Mouse (Mus musculus): ENCODE measurements around the gene Pcdh11x.
"Not testable (repeated sequence)": the region's sequence is repeated elsewhere in the genome, so short reads cannot be mapped to it uniquely, and the experiment has no call there.

Gene Pcdh11x

GRCm38 (mm10) chrX:120290011-120290899 is at the start of gene Pcdh11x:
Gene Pcdh11x (plus strand): TSS chrX:120290259.
- no peak for DNase-seq

GRCm38 (mm10) chrX:120260089-120260488 is 30.0 kb upstream of the Pcdh11x start:
- no peak for DNase-seq

GRCm38 (mm10) chrX:120285522-120285921 is 4.5 kb upstream of the Pcdh11x start:
- DNase-seq: no peak

DNA sequence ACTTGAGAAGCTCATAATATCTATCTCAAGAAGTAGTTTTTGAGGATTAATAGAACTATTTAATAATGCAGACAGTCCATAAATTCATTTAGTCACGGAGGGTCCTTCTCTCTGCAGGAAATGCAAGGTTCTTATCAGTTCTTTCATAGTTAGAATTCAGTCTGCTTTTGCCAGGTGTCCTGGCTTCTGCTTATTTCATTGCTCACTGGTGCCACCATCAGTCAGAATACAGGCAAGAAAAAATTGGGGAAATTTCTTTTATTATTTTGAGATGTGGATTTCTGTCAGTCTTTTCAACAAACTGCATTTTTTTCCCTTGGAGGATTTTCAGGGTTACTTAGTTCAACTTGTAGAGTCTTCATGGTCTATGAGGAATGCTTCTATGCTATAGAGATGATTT is 2.6 kb upstream of the Pcdh11x start:
- DNase-seq: no peak

DNA sequence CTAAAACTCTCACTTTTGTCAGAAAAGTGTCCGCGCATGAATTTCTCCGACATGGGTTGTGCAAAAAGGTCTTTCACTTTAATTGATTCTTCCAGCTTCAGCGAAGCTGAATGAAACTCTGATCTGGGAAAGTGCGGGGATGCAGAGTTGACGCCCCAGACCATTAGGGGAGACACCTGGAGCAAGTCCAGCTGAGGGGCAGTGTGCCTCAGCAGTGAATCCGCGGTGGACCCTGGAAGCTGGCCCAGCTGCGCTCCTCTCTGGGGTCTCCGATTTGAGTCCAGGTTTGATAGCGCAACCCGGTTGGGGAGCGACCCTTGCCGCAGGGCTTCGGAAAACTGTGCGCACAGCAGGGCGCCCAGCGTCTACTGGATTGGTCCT is 831 bp downstream of the Pcdh11x start:
- no peak for DNase-seq

DNA sequence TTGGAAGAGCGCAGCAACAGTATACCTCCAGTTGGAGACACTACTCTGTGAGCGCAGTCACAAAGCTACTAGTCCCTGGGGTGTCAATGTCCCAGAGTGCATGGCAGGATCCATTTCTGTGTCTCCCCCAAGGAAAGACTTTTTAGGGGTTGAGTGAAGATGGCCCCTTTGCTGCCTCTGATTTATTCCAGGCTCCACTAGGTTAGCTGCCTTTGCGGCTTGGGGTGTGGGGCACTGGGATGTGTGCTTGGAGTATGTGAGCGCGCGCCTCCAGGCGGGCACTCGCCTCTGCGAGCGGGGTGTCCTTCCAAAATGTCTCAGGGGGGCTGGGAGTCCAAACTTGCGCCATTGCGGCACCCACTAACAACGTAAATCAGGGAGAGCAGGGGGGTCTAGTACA is 1.6 kb downstream of the Pcdh11x start:
- DNase-seq: no peak

DNA sequence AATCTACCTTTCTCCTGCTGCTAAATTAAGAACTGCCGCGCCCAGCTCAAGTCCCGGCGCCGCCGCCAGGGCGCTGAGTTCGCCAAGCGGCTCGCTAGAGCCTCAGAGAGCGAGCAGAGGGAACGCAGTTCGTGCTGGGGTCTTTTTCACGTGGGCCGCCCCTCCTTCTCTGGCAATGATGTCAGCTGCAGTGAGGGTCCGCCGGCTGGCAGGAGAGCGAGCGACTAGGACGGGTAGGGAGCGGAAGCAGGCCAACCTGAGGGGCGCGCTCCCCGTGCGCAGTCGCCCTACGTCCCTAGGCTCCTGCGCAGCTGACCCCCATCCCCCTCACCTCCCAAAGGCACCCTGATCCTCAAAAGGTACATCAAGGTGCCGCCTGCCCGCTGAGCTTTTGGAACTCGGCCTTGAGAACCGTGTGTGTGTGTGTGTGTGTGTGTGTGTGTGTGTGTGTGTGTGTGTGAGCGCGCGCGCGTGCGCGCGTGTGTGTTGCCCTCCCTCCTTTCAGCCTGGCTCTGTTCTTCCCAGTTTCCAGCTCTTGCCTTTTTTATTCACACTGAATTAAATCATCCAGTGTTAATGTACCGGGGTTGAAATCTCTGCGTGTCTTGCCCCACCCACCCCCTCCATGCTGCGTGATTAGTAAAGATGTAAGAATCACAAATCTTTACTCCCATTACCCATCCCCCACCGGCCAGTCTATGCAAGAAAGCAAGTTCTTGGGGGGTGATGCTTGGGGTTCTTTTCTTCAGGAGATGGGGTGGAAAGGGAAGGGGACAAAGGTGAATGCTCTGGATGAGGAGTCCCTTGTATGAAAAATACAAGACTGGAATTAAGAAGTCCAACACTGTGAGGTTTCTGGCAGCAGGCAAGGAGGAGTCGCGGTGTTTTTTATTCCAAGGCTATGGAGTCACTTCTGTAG is 3.0 kb downstream of the Pcdh11x start:
- no peak for DNase-seq

DNA sequence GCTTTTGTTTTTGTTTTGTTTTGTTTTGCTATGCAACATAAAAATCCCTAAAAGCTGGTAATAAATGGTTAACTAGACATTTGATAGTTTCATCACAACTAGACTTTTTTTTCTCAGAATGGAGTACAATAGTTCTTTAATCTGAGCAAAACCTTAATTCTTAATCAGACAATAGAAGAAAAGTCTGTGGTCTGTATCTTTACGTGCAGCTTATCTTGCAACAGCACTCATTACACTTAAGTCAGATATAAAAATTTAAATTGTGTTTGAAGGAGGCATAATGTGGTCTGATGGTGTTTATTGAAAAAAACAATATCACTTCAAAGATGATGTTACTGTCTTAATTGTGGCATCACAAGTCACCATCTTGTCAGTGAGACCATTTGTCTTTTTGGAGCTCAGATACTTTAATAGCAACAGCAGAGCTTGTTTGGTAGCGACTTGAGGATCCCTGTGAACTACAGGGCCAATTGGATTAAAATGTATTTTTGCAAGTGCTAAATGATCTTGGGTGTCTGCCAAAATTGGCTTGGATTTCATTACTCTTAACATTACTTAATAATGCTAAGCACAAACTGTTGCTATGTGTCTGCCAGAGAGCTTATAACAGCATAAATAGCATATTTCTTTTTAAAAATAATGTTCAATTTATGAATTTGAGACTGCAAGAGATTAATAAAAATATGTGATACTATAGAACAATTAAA is 11.6 kb downstream of the Pcdh11x start:
- DNase-seq: no peak

DNA sequence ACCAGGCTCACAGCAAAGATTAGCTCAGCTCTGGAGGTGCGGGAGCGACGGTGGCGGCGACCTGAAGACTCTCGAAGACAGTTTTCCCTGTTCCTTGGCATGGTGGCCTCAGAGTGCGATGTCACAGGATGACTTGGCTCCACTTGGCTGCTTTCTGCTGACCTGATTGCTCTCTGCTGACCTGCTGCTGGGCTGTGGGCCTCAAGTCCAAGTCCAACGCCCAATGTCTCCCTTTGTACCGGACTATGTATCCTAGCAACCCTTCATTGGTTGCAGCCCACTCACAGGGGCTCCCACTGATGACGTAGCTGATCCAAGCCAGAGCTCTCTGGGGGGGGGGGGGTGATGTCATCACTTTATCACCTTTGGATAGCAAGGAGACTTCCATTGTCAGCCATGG is 22.9 kb downstream of the Pcdh11x start, which contains the start of gene H2afb3:
Gene H2afb3, minus strand, starts transcription at position 101 of the 400 bp plus-strand sequence.
- DNase-seq: not testable (repeated sequence)

DNA sequence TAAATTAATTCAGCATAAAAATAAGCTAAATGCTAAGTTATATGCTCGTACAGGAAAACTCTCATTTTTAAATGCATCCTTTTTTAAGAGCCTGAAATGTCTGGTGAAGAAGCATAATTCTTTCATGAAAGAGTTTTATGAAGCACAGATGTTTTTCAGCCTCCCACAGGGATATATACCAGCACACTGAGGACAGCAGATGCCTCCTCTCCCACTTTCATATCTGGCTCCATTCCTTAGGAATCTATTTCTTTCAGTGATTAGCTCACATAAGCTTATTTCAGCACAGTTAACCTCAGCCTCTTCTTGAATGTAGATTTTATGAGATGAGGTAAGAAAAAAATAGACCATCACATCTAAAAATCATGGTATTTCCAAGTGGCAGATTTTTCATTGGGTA is 176.2 kb downstream of the Pcdh11x start:
- no peak for DNase-seq

- no peak for DNase-seq
Measured at GRCm38 (mm10) chrX:120486428-120486827, 196.4 kb downstream of the Pcdh11x start.

DNA sequence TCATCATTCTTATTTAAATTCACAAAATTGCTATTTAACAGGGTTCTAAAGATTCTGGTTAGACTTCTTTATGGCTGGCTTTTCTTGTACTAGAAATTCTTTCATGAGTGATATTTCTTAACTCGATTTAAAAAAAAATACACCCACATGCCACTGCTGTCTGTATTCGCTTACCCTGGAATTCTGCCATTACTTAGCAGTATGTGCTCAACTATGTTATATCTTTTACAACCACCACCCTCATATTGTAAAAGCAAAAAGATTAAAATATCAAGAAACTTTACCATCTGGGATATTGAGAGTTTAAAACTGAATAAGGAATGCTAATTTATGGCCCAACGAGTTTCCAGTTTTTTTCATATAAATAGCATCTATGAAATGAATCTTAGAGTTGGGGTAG is 234.9 kb downstream of the Pcdh11x start:
- no peak for DNase-seq

- DNase-seq: no peak
Measured at GRCm38 (mm10) chrX:120599309-120599708, 309.2 kb downstream of the Pcdh11x start.

DNA sequence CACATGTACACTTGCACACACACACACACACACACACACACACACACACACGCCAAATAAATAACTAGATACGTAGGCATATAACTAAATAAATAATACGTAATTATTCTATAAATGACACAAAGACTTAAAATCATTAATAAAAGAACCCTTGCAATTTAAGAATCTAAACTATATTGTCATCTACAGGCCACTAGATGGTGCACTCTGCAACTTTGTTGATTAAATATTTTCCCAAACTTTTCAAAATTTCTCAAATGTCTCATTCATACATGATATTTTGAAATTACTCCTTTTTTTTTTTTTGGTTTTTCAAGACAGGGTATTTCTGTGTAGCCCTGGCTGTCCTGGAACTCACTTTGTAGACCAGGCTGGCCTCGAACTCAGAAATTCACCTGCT is 328.4 kb downstream of the Pcdh11x start:
- DNase-seq: no peak

GRCm38 (mm10) chrX:120670236-120670635 is 380.2 kb downstream of the Pcdh11x start:
- DNase-seq: not testable (repeated sequence)

DNA sequence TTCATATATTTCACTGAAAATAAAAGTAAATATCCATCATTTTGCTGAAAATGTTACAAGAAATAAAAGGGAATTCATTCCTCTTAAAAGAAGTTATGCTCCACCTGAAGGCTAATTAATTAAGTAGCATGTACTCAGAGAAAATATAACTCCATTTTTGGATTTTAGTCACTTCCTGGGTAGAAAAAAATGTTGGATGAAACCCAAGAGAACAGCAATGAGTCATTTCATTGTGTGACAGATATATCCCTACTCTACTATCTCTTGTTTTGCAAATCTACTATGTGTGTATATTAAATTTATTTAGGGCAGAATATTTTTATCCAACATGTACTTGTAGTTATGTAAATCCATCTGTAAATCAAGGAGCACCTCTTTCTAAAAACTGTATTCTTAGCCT is 444.1 kb downstream of the Pcdh11x start:
- DNase-seq: no peak

DNA sequence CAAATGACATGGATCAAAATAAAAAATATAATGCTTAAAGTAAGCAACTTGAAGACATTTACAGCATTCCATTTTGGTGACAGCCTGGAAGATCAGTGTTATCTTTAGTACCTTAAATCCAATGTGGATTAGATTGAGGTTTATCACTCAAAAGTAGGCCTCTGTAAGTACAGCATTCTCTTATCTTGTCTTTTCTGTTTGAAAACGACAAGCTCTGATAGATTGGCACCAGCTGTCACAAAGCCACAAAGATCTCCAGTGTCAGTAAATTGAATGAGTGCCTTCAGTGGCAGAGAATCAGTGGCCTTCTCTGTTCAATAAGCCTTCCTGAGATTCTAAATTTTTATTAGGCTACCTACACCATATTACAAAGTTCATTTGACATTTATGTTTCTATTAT is 445.7 kb downstream of the Pcdh11x start:
- no peak for DNase-seq

- no peak for DNase-seq
Measured at GRCm38 (mm10) chrX:120944556-120944955, 654.5 kb downstream of the Pcdh11x start.

Data from lung, adult 18-20 months (tissue).